ENCODE assay signal across 27 mouse cellular contexts in genomic region chr12:28076606-28077005, GRCm38 (mm10).
"Had no signal": no experiment of that assay in that cellular context is flagged by ENCODE, and none has a peak within 500 bp of the region (broad histone marks: within the 10 kb centered on the region; RNA-seq: fewer than 3 reads in every experiment).

No protein-coding gene starts in this region.

- H3K4me1 ChIP-seq: embryonic facial prominence, embryonic 10.5 days; embryonic facial prominence, embryonic 12.5 days; embryonic facial prominence, embryonic 13.5 days; embryonic facial prominence, embryonic 15.5 days; forebrain, embryonic 12.5 days; forebrain, embryonic 13.5 days; forebrain, embryonic 15.5 days; heart, embryonic 10.5 days had no signal

- H3K36me3 ChIP-seq: embryonic facial prominence, embryonic 10.5 days; embryonic facial prominence, embryonic 12.5 days; embryonic facial prominence, embryonic 13.5 days; embryonic facial prominence, embryonic 15.5 days; forebrain, embryonic 12.5 days; forebrain, embryonic 15.5 days; heart, embryonic 10.5 days had no signal

- ATAC-seq: forebrain, embryonic 13.5 days; forebrain, embryonic 15.5 days; forebrain, postnatal 0 days had no signal

- H3K4me2 ChIP-seq: embryonic facial prominence, embryonic 12.5 days; embryonic facial prominence, embryonic 13.5 days; embryonic facial prominence, embryonic 15.5 days; forebrain, embryonic 12.5 days; forebrain, embryonic 13.5 days; forebrain, embryonic 15.5 days; heart, embryonic 11.5 days had no signal

- H3K27ac ChIP-seq: embryonic facial prominence, embryonic 10.5 days; embryonic facial prominence, embryonic 12.5 days; embryonic facial prominence, embryonic 13.5 days; embryonic facial prominence, embryonic 15.5 days; forebrain, embryonic 12.5 days; forebrain, embryonic 13.5 days; forebrain, embryonic 15.5 days; gastrocnemius, adult 2 months; heart, adult 2 months; heart, embryonic 10.5 days had no signal

- H3K4me3 ChIP-seq: embryonic facial prominence, embryonic 10.5 days; embryonic facial prominence, embryonic 12.5 days; embryonic facial prominence, embryonic 13.5 days; embryonic facial prominence, embryonic 15.5 days; erythroblast, embryonic 14.5 days; forebrain, embryonic 12.5 days; forebrain, embryonic 13.5 days; forebrain, embryonic 15.5 days; gastrocnemius, adult 2 months; heart, adult 2 months; heart, embryonic 10.5 days had no signal

- H3K27me3 ChIP-seq: embryonic facial prominence, embryonic 12.5 days; embryonic facial prominence, embryonic 13.5 days; embryonic facial prominence, embryonic 15.5 days; forebrain, embryonic 12.5 days; forebrain, embryonic 13.5 days; forebrain, embryonic 15.5 days had no signal

- H3K9ac ChIP-seq: embryonic facial prominence, embryonic 12.5 days; embryonic facial prominence, embryonic 13.5 days; embryonic facial prominence, embryonic 15.5 days; forebrain, embryonic 12.5 days; forebrain, embryonic 13.5 days; forebrain, embryonic 15.5 days; forebrain, postnatal 0 days had no signal

- DNase-seq: cerebellum, adult 2 months; cerebellum, adult 8-10 months; cerebellum, adult 9-10 months; cerebellum, adult 9-11 months; cerebellum, postnatal 10 days; cerebellum, postnatal 14 days; cerebellum, postnatal 25 days; cerebellum, postnatal 36 days; embryo, embryonic 11 days; forebrain, postnatal 0 days; gastrocnemius, adult 2 months; gastrocnemius, postnatal 10 days; gastrocnemius, postnatal 14 days; gastrocnemius, postnatal 25 days; gastrocnemius, postnatal 36 days; heart, adult 18-20 months; heart, adult 2 months had no signal

- H3K9me3 ChIP-seq: embryonic facial prominence, embryonic 10.5 days; embryonic facial prominence, embryonic 12.5 days; embryonic facial prominence, embryonic 13.5 days; embryonic facial prominence, embryonic 15.5 days; forebrain, embryonic 12.5 days; forebrain, embryonic 13.5 days; forebrain, embryonic 15.5 days; heart, embryonic 10.5 days had no signal
